Mouse (Mus musculus) heart, embryonic 15.5 days (tissue): ENCODE measurements at regions not wholly inside any gene's neighbourhood (a gene's known extent, or its start where the extent isn't known, plus 50 kb on each side); places are given as distances from the start of the nearest gene placed in this dataset.

ENCODE experiments used
- ATAC-seq: fragments of 200-750 bp; cut with Nextera tagmentation; replicated peaks from 2 replicates; pipeline ENCODE4 v1.8.0; 2017; ENCODE audit warnings: low read depth, moderate TSS enrichment; ENCODE audit not compliant: insufficient number of reproducible peaks, insufficient read depth, low FRiP score
- H3K27ac ChIP-seq: fragments of 300-500 bp; sonication (generic); 2 replicates; pipeline ENCODE4 v1.5.1; 2015; ENCODE audit warnings: mild to moderate bottlenecking, inconsistent platforms
- H3K27me3 ChIP-seq: fragments of 300-500 bp; sonication (generic); 2 replicates; pipeline ENCODE4 v1.6.1; 2015; ENCODE audit warnings: inconsistent platforms
- H3K36me3 ChIP-seq: fragments of 300-500 bp; sonication (generic); 2 replicates; pipeline ENCODE4 v1.6.1; 2015; ENCODE audit warnings: mild to moderate bottlenecking, inconsistent platforms
- H3K4me1 ChIP-seq: fragments of 300-500 bp; sonication (generic); replicated peaks from 2 replicates; pipeline ENCODE4 v1.6.1; 2015; ENCODE audit warnings: inconsistent platforms
- H3K4me2 ChIP-seq: fragments of 300-500 bp; sonication (generic); 2 replicates; pipeline ENCODE4 v1.6.1; 2015; ENCODE audit warnings: inconsistent platforms, mild to moderate bottlenecking, moderate library complexity
- H3K4me3 ChIP-seq: fragments of 300-500 bp; sonication (generic); 2 replicates; pipeline ENCODE4 v1.5.1; 2015; ENCODE audit warnings: mild to moderate bottlenecking, inconsistent platforms
- H3K9ac ChIP-seq: fragments of 300-500 bp; sonication (generic); 2 replicates; pipeline ENCODE4 v1.6.1; 2015; ENCODE audit warnings: mild to moderate bottlenecking, inconsistent platforms
- H3K9me3 ChIP-seq: fragments of 300-500 bp; sonication (generic); replicated peaks from 2 replicates; pipeline ENCODE4 v1.6.1; 2016; ENCODE audit warnings: inconsistent platforms
- WGBS: fragments of 180-500 bp; shearing (Covaris S2); methylation state at CpG from one replicate; pipeline ENCODE4 v1.1.7; 2015; ENCODE audit warnings: mixed read lengths; 5-methylcytosine and 5-hydroxymethylcytosine counted together

GRCm38 (mm10) chr2:9754153-9754552 lies 126.9 kb upstream of the 4930412O13Rik start:
- no peak for ATAC-seq
- WGBS: 81% methylated on average over 6 of the region's 6 CpGs

GRCm38 (mm10) chr2:9757770-9758420 lies 123.2 kb upstream of the 4930412O13Rik start:
- ATAC-seq: no peak
- Histone ChIP-seq H3K4me2 (no peak overlapping the region), H3K9ac (no peak overlapping the region), H3K36me3 (no peaks in the 10 kb centered on the region), H3K4me1 (no peaks in the 10 kb centered on the region), H3K9me3 (no peaks in the 10 kb centered on the region), H3K27me3 (no peaks in the 10 kb centered on the region), H3K4me3 (no peak overlapping the region), H3K27ac (no peak overlapping the region)
- 65% methylated on average over 5 of the region's 5 CpGs for WGBS

More at GRCm38 (mm10) chr2:9754153-9754552, 126.9 kb upstream of the 4930412O13Rik start:
- H3K36me3 ChIP-seq: no peaks in the 10 kb centered on the region
- no peaks in the 10 kb centered on the region for H3K27me3 ChIP-seq
- H3K4me2 ChIP-seq: no peak overlapping the region
- no peaks in the 10 kb centered on the region for H3K4me1 ChIP-seq
- H3K9me3 ChIP-seq: no peaks in the 10 kb centered on the region
- H3K27ac ChIP-seq: no peak overlapping the region
- no peak overlapping the region for H3K4me3 ChIP-seq
- no peak overlapping the region for H3K9ac ChIP-seq

GRCm38 (mm10) chr2:9758983-9759382 lies 122.1 kb upstream of the 4930412O13Rik start:
- no peaks in the 10 kb centered on the region for H3K9me3 ChIP-seq
- no peaks in the 10 kb centered on the region for H3K4me1 ChIP-seq
- H3K4me2 ChIP-seq: no peak overlapping the region
- WGBS: 80% methylated on average over 7 of the region's 7 CpGs
- H3K9ac ChIP-seq: no peak overlapping the region
- H3K27ac ChIP-seq: no peak overlapping the region
- no peak overlapping the region for H3K4me3 ChIP-seq
- ATAC-seq: no peak
- H3K36me3 ChIP-seq: no peaks in the 10 kb centered on the region
- no peaks in the 10 kb centered on the region for H3K27me3 ChIP-seq

GRCm38 (mm10) chr2:9759389-9760104 lies 121.5 kb upstream of the 4930412O13Rik start:
- H3K36me3 ChIP-seq: no peaks in the 10 kb centered on the region
- H3K27ac ChIP-seq: no peak overlapping the region
- H3K9me3 ChIP-seq: no peaks in the 10 kb centered on the region
- 75% methylated on average over 7 of the region's 7 CpGs for WGBS
- H3K4me1 ChIP-seq: no peaks in the 10 kb centered on the region
- H3K27me3 ChIP-seq: no peaks in the 10 kb centered on the region
- no peak overlapping the region for H3K9ac ChIP-seq
- ATAC-seq: no peak
- H3K4me3 ChIP-seq: no peak overlapping the region
- no peak overlapping the region for H3K4me2 ChIP-seq

- no peaks in the 10 kb centered on the region for H3K36me3 ChIP-seq
Measured at GRCm38 (mm10) chr2:9780159-9780558, 100.9 kb upstream of the 4930412O13Rik start.

GRCm38 (mm10) chr2:9782698-9783097 lies 98.4 kb upstream of the 4930412O13Rik start:
- WGBS: 73% methylated on average over 3 of the region's 3 CpGs
- Histone ChIP-seq H3K27ac (no peak overlapping the region), H3K9me3 (no peaks in the 10 kb centered on the region), H3K27me3 (no peaks in the 10 kb centered on the region), H3K36me3 (no peaks in the 10 kb centered on the region), H3K4me1 (no peaks in the 10 kb centered on the region), H3K9ac (no peak overlapping the region), H3K4me2 (no peak overlapping the region), H3K4me3 (no peak overlapping the region)
- ATAC-seq: no peak

More at GRCm38 (mm10) chr2:9780159-9780558, 100.9 kb upstream of the 4930412O13Rik start:
- peak; percentile 60; the same call in 1 of the 2 replicates for ATAC-seq
- WGBS: 41% methylated on average over 2 of the region's 2 CpGs
- no peak overlapping the region for H3K9ac ChIP-seq
- no peak overlapping the region for H3K27ac ChIP-seq
- H3K27me3 ChIP-seq: no peaks in the 10 kb centered on the region
- H3K4me3 ChIP-seq: no peak overlapping the region
- no peak overlapping the region for H3K4me2 ChIP-seq
- no peaks in the 10 kb centered on the region for H3K9me3 ChIP-seq
- no peaks in the 10 kb centered on the region for H3K4me1 ChIP-seq

GRCm38 (mm10) chr2:9791970-9792369 lies 89.1 kb upstream of the 4930412O13Rik start:
- Histone ChIP-seq H3K9me3 (no peaks in the 10 kb centered on the region), H3K4me1 (no peaks in the 10 kb centered on the region), H3K4me3 (no peak overlapping the region), H3K36me3 (no peaks in the 10 kb centered on the region), H3K27me3 (no peaks in the 10 kb centered on the region), H3K4me2 (no peak overlapping the region), H3K9ac (no peak overlapping the region), H3K27ac (no peak overlapping the region)
- ATAC-seq: no peak
- WGBS: 49% methylated on average over 1 of the region's 1 CpGs

GRCm38 (mm10) chr2:9792381-9792780 lies 88.7 kb upstream of the 4930412O13Rik start:
- no peak overlapping the region for H3K4me3 ChIP-seq
- H3K9me3 ChIP-seq: no peaks in the 10 kb centered on the region
- H3K27me3 ChIP-seq: no peaks in the 10 kb centered on the region
- H3K27ac ChIP-seq: no peak overlapping the region
- WGBS: 85% methylated on average over 1 of the region's 1 CpGs
- no peaks in the 10 kb centered on the region for H3K36me3 ChIP-seq
- no peak overlapping the region for H3K4me2 ChIP-seq
- no peak for ATAC-seq
- no peak overlapping the region for H3K9ac ChIP-seq
- H3K4me1 ChIP-seq: no peaks in the 10 kb centered on the region

GRCm38 (mm10) chr2:9795401-9795800 lies 85.7 kb upstream of the 4930412O13Rik start:
- no peak overlapping the region for H3K4me2 ChIP-seq
- 50% methylated on average over 4 of the region's 4 CpGs for WGBS
- no peak overlapping the region for H3K9ac ChIP-seq
- no peaks in the 10 kb centered on the region for H3K36me3 ChIP-seq
- no peaks in the 10 kb centered on the region for H3K4me1 ChIP-seq
- no peak for ATAC-seq
- H3K9me3 ChIP-seq: no peaks in the 10 kb centered on the region
- no peak overlapping the region for H3K4me3 ChIP-seq
- H3K27ac ChIP-seq: no peak overlapping the region
- no peaks in the 10 kb centered on the region for H3K27me3 ChIP-seq

- H3K9ac ChIP-seq: no peak overlapping the region
- H3K27ac ChIP-seq: no peak overlapping the region
- no peaks in the 10 kb centered on the region for H3K9me3 ChIP-seq
- H3K4me2 ChIP-seq: no peak overlapping the region
- no peak overlapping the region for H3K4me3 ChIP-seq
- H3K36me3 ChIP-seq: no peaks in the 10 kb centered on the region
- no peaks in the 10 kb centered on the region for H3K4me1 ChIP-seq
- 62% methylated on average over 8 of the region's 8 CpGs for WGBS
- no peaks in the 10 kb centered on the region for H3K27me3 ChIP-seq
- no peak for ATAC-seq
Measured at GRCm38 (mm10) chr2:9801484-9801883, 79.6 kb upstream of the 4930412O13Rik start.

- H3K4me2 ChIP-seq: no peak overlapping the region
- H3K27me3 ChIP-seq: no peaks in the 10 kb centered on the region
- H3K9ac ChIP-seq: no peak overlapping the region
- H3K27ac ChIP-seq: no peak overlapping the region
- H3K9me3 ChIP-seq: no peaks in the 10 kb centered on the region
- ATAC-seq: no peak
- no peak overlapping the region for H3K4me3 ChIP-seq
- H3K4me1 ChIP-seq: no peaks in the 10 kb centered on the region
- no peaks in the 10 kb centered on the region for H3K36me3 ChIP-seq
- WGBS: 34% methylated on average over 3 of the region's 3 CpGs
Measured at GRCm38 (mm10) chr2:9804306-9804705, 76.7 kb upstream of the 4930412O13Rik start.

GRCm38 (mm10) chr2:9805590-9805989 lies 75.5 kb upstream of the 4930412O13Rik start:
- Histone ChIP-seq H3K27ac (no peak overlapping the region), H3K9me3 (no peaks in the 10 kb centered on the region), H3K36me3 (no peaks in the 10 kb centered on the region), H3K9ac (no peak overlapping the region), H3K4me1 (no peaks in the 10 kb centered on the region), H3K27me3 (no peaks in the 10 kb centered on the region), H3K4me3 (no peak overlapping the region), H3K4me2 (no peak overlapping the region)
- 77% methylated on average over 6 of the region's 6 CpGs for WGBS
- ATAC-seq: no peak
